Mouse (Mus musculus) liver, embryonic 16.5 days (tissue): ENCODE results near the gene Klhl26. TPM values are rescaled to one million over a fixed set of nuclear protein-coding genes. Genes with fewer than 3 reads are reported as not detected.

Source experiments
- ATAC-seq: fragments of 200-750 bp; cut with Nextera tagmentation; 2 replicates; pipeline ENCODE4 v1.8.0; 2017; ENCODE audit warnings: low read depth, mild to moderate bottlenecking, moderate number of reproducible peaks, moderate library complexity
- H3K27ac ChIP-seq: fragments of 300-500 bp; sonication (generic); 2 replicates; pipeline ENCODE4 v1.5.1; 2014; ENCODE audit warnings: mild to moderate bottlenecking, low read length
- H3K27me3 ChIP-seq: fragments of 300-500 bp; sonication (generic); 2 replicates; pipeline ENCODE4 v1.6.1; 2014; ENCODE audit warnings: low read depth, low read length, mixed read lengths; ENCODE audit not compliant: control insufficient read depth, insufficient read depth
- H3K36me3 ChIP-seq: fragments of 300-500 bp; sonication (generic); 2 replicates; pipeline ENCODE4 v1.6.1; 2014; ENCODE audit warnings: mild to moderate bottlenecking; ENCODE audit not compliant: control insufficient read depth, insufficient read depth
- H3K4me1 ChIP-seq: fragments of 300-500 bp; sonication (generic); 2 replicates; pipeline ENCODE4 v1.6.1; 2014; ENCODE audit warnings: low read depth, low read length, mixed read lengths; ENCODE audit not compliant: control insufficient read depth
- H3K4me2 ChIP-seq: fragments of 300-500 bp; sonication (generic); 2 replicates; pipeline ENCODE4 v1.6.1; 2014; ENCODE audit warnings: low read depth, low read length, mixed read lengths
- H3K4me3 ChIP-seq: fragments of 300-500 bp; sonication (generic); 2 replicates; pipeline ENCODE4 v1.5.1; 2014; ENCODE audit warnings: low read depth, mild to moderate bottlenecking, low read length
- H3K9ac ChIP-seq: fragments of 300-500 bp; sonication (generic); 2 replicates; pipeline ENCODE4 v1.6.1; 2014; ENCODE audit warnings: low read depth, low read length
- H3K9me3 ChIP-seq: fragments of 300-500 bp; sonication (generic); replicated peaks from 2 replicates; pipeline ENCODE4 v1.6.1; 2016; ENCODE audit warnings: low read length; ENCODE audit not compliant: control insufficient read depth
- WGBS: fragments of 180-500 bp; shearing (Covaris S2); extraction: QIAGEN DNeasy Blood & Tissue Kit; methylation state at CpG from one replicate; pipeline ENCODE4 v1.1.7; 2014; ENCODE audit not compliant: insufficient replicate concordance; 5-methylcytosine and 5-hydroxymethylcytosine counted together
- polyA plus RNA-seq: library from polyadenylated mRNA; unstranded; fragments of >200 nt; fragmentation: Nextera tagmentation; extraction: Ambion mirVana; gene quantifications from 2 replicates; pipeline ENCODE4 v1.2.1, GENCODE M21; 2015

The Klhl26 gene
- polyA plus RNA-seq, 1 experiment from 2014 or later: 7.1 TPM

DNA sequence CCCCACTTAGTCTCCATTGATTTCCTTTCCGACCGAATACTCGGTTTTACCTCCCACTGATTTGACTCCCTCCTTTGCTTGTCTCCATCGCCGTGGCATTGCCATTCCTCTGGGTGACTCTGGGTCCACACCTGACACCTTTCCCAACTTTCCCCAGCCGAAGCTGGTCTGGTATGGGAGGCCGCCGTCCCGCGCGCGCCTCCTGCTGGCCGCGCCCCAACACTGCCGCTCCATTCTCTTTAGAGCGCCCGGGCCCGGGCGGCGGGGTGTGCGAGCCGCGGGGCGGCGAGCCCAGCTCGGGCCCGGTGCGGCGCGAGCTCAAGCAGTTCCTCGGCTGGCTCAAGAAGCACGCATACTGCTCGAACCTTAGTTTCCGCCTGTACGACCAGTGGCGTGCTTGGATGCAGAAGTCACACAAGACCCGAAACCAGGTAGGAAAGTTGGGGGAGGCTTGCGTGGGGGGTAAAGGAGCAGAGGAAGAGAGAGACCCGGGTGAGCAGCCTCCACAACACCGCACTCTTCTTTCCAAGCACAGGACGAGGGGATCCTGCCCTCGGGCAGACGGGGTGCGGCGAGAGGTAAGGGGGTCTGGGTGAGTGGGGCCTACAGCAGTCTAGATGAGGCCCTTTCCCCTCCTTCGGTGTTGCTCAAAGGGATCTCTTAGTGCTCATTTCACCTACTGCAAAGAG lies 26.4 kb upstream of the Klhl26 start:
- Histone ChIP-seq H3K9ac (no peak overlapping the region), H3K9me3 (no peaks in the 10 kb centered on the region), H3K27ac (no peak overlapping the region), H3K36me3 (peaks cover 11% of the 10 kb centered on the region), H3K4me2 (peak overlapping the region; percentile 49), H3K27me3 (peaks cover 35% of the 10 kb centered on the region), H3K4me3 (peak overlapping the region; percentile 18; the same call in 1 of the 2 replicates), H3K4me1 (peaks cover 61% of the 10 kb centered on the region)
- 16% methylated on average over 46 of the region's 46 CpGs for WGBS
- ATAC-seq: 0 out of 2 replicates have a peak, but pooled peaks have one; percentile 12

DNA sequence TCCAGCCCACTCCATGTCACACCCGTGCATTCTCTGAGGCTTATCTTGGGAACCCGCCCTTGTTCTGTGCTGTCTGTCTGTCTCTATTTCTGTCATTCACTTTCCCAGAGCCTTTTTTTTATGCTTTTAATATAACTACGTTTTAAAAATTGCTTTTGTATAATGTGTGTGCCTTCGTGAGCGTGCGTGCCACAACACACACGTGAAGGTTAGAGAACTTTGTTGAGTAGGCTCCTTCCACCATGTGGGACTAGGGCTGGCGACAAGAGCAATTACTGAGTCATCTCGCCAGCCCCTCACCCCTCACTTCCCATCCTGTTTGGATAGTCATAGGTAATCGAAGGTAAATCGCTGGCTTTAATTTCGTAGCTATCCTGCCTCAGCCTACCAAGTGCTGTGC lies 25.8 kb upstream of the Klhl26 start:
- peaks cover 61% of the 10 kb centered on the region for H3K4me1 ChIP-seq
- H3K27ac ChIP-seq: no peak overlapping the region
- peak overlapping the region; percentile 49 for H3K4me2 ChIP-seq

DNA sequence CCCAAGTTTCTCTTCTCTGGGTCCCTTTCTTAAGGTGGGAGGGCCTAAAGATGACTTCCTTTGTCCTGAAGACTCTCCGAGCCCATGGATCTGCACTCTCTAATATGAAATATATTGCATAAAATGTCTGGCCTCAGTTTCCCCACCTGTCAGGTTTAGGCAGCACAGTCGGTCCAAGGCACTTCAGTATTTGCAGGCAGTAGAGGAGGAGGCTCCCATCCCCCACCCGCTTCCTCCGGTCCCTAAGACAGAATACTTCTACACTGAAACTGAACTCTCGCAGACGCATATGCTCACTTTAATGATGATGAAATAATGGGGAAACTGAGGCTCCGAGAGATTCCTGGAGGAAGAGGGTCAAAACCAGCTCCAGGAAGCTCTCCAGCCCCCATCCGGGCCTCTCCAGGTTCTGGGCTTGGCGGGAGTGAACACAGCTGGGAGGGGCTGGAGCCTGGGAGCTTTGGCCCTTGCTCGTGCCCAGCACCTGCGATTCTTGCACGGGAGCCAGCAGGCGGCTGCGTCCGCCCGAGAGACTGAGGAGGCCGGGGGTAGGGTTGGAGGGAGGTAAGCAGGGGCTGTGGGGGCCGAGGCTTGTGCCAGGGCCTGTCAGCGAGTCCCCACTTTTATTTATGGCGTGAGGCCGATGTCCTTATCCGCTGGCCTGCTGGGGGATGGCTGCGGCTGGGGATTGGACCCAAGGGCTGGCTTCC lies 25.2 kb upstream of the Klhl26 start:
- 12% methylated on average over 23 of the region's 23 CpGs for WGBS

More for the DNA sequence above, 25.8 kb upstream of the Klhl26 start:
- H3K36me3 ChIP-seq: peaks cover 6% of the 10 kb centered on the region
- ATAC-seq: no peak
- no peak overlapping the region; the same call in 1 of the 2 replicates for H3K9ac ChIP-seq
- WGBS: 29% methylated on average over 12 of the region's 12 CpGs
- peak overlapping the region; percentile 19; the same call in 1 of the 2 replicates for H3K4me3 ChIP-seq
- no peaks in the 10 kb centered on the region for H3K9me3 ChIP-seq
- peaks cover 41% of the 10 kb centered on the region for H3K27me3 ChIP-seq

DNA sequence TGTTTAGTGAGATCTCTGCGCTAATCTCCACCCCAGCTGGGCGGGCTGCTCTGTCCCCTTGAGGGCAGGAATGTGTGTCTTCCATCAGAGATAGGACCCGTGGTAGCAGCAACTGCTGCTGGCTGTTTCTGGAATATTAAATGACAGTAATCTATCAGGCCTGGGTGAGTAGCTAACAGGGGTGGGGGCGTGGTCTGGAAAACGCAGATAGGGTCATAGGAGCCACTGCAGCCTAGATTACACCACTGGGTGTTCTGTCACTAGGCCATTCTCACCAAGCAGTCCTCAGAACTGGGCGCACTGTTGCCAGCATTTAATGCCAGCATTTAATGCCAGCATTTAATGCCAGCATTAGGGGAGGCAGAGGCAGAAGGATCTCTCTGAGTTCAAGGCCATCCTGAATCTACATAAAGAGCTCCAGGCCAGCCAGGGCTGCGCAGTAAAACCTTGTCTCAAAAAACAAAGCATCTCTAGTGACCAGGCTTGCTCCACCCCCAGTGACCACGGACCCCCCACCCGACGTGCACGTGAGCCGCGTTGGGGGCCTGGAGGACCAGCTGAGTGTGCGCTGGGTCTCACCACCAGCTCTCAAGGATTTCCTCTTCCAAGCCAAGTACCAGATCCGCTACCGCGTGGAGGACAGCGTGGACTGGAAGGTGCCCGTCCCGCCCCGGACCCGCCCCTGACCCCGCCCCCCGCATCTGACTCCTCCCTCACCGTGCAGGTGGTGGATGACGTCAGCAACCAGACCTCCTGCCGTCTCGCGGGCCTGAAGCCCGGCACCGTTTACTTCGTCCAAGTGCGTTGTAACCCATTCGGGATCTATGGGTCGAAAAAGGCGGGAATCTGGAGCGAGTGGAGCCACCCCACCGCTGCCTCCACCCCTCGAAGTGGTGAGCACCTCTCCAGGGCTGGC lies 23.9 kb upstream of the Klhl26 start:
- 6% methylated on average over 39 of the region's 39 CpGs for WGBS
- Histone ChIP-seq H3K9me3 (no peaks in the 10 kb centered on the region), H3K4me1 (peaks cover 51% of the 10 kb centered on the region), H3K27ac (peak overlapping the region; percentile 56), H3K36me3 (no peaks in the 10 kb centered on the region), H3K9ac (peak overlapping the region; percentile 38), H3K4me2 (peak overlapping the region; percentile 79), H3K27me3 (peaks cover 60% of the 10 kb centered on the region), H3K4me3 (peak overlapping the region; percentile 37)
- ATAC-seq: peak; percentile 78

More for the DNA sequence above, 25.2 kb upstream of the Klhl26 start:
- Histone ChIP-seq H3K9me3 (no peaks in the 10 kb centered on the region), H3K27me3 (peaks cover 47% of the 10 kb centered on the region), H3K36me3 (no peaks in the 10 kb centered on the region), H3K4me2 (peak overlapping the region; percentile 49), H3K4me1 (peaks cover 60% of the 10 kb centered on the region), H3K4me3 (peak overlapping the region; percentile 19; the same call in 1 of the 2 replicates), H3K27ac (no peak overlapping the region), H3K9ac (no peak overlapping the region; the same call in 1 of the 2 replicates)
- no peak for ATAC-seq

DNA sequence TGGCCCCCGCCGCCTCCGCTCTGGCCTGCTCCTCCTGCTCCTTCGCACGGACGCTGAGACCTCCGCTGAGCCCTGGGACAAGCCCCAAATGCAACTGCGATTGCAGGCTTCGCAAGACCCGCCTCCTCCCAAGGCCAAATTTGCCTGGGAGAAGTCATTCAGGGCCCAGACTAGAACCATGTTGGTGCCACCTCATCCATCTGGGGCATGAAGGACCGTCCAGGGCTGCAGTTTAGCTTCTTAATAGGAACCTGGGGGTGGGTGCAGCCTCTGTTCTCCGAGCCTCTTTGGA lies 18.9 kb upstream of the Klhl26 start:
- Histone ChIP-seq H3K4me1 (peaks cover 20% of the 10 kb centered on the region), H3K4me3 (no peak overlapping the region), H3K27ac (no peak overlapping the region), H3K4me2 (no peak overlapping the region), H3K9ac (no peak overlapping the region), H3K27me3 (peaks cover 91% of the 10 kb centered on the region), H3K9me3 (no peaks in the 10 kb centered on the region), H3K36me3 (no peaks in the 10 kb centered on the region)
- WGBS: 11% methylated on average over 12 of the region's 12 CpGs
- no peak for ATAC-seq

DNA sequence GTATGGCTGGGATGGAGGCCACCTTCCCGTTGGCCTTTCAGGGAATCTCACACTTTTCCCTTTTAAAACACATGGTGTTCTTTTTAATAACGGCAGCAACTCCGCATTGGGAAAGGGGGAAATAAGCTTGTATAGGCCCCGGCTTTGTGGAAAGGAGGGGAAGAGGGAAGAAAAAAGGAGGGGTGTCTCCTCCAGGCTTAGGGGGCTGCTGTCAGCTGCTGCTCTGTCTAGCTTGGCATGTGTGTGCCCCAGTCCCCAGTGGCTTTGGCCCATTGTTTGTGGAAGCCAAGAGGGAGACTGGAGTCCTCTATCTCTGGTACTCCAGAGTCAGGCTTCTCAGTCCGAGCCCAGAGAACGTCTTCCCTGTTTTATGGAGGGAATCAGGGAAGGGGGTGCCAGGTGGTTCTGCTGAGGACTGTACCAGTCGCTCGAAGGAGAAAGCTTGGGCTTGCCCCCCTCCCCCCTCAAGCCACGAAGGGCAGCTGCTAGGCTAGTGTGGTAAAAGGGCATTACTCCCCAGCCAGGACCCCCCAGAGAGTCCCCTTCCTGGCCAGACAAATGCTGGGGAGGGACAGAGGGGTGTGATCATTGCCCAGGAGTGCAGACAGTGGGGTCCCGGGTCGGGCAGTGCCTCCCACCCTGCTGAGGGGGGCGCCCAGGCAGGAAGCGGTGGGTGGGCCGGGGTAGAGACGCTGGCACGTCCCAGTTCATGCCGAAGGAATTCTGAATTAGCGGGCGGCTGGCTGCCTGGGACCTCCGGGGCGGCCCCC lies 18.4 kb upstream of the Klhl26 start:
- Histone ChIP-seq H3K27ac (no peak overlapping the region), H3K4me2 (no peak overlapping the region), H3K9me3 (no peaks in the 10 kb centered on the region), H3K4me3 (no peak overlapping the region), H3K36me3 (no peaks in the 10 kb centered on the region), H3K27me3 (peaks cover 95% of the 10 kb centered on the region), H3K9ac (no peak overlapping the region), H3K4me1 (peaks cover 14% of the 10 kb centered on the region)
- no peak for ATAC-seq
- WGBS: 4% methylated on average over 21 of the region's 21 CpGs

DNA sequence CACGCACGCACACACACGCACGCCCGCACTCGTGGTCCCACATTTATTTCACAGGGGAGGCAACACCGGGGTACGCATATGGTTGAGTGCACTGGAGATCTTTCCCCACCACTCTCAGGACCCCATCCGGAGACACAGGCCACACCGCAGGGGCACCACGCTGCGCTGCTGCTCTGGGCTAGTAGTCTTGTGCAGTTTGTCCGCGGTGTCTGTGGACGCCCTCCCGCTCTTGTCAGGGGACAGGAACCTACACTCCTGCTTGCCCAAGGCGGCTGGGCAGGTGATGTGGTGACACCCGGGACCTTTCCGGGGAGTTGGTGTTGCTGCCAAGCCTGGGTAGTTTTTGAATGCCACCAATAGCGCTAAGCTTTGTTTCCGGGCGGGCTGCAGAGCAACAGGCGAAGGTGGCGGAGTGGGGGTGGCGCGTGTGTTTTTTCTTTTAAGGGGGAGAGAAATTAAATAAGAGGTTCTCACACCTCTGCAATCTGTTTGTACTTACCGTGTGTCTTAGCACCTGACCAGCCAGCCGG lies 17.7 kb upstream of the Klhl26 start:
- no peak overlapping the region for H3K4me2 ChIP-seq
- no peak overlapping the region for H3K9ac ChIP-seq
- WGBS: 5% methylated on average over 25 of the region's 28 CpGs
- no peak overlapping the region for H3K27ac ChIP-seq
- no peak overlapping the region for H3K4me3 ChIP-seq
- H3K4me1 ChIP-seq: peaks cover 10% of the 10 kb centered on the region
- no peaks in the 10 kb centered on the region for H3K36me3 ChIP-seq
- no peaks in the 10 kb centered on the region for H3K9me3 ChIP-seq
- ATAC-seq: no peak
- peaks cover 97% of the 10 kb centered on the region for H3K27me3 ChIP-seq
